Mouse (Mus musculus) embryonic fibroblast, embryonic 13.5 days (primary cell): Measurements from ENCODE around the gene Blnk. TPM values are rescaled to one million over a fixed set of nuclear protein-coding genes. Genes with fewer than 3 reads are reported as not detected.

Source experiments
- H3K27ac ChIP-seq: 2 replicates; pipeline ENCODE4 v1.5.1; 2012; ENCODE audit warnings: low read length, control low read depth, inconsistent platforms; ENCODE audit not compliant: insufficient read depth
- H3K4me1 ChIP-seq: 2 replicates; pipeline ENCODE4 v1.6.1; 2011; ENCODE audit warnings: low read length; ENCODE audit not compliant: control insufficient read depth, insufficient read depth
- H3K4me3 ChIP-seq: 2 replicates; pipeline ENCODE4 v1.5.1; 2011; ENCODE audit warnings: mild to moderate bottlenecking, control low read depth, low read length; ENCODE audit not compliant: insufficient read depth
- CTCF ChIP-seq: IDR thresholded peaks from 2 replicates; pipeline ENCODE4 v1.5.1; 2011; ENCODE audit warnings: mild to moderate bottlenecking, control low read depth, low read length, moderate library complexity, borderline replicate concordance; ENCODE audit not compliant: insufficient read depth
- POLR2A ChIP-seq: IDR thresholded peaks from 2 replicates; pipeline ENCODE4 v1.6.1; 2011; ENCODE audit warnings: low read depth, mild to moderate bottlenecking, control low read depth, low read length, moderate library complexity
- polyA plus RNA-seq: library from polyadenylated mRNA; stranded (reverse); fragments of >200 nt; gene quantifications from 2 replicates; pipeline ENCODE4 v1.2.4, GENCODE M21; 2011; ENCODE audit warnings: low read depth; ENCODE audit not compliant: missing spikeins, insufficient read length

Blnk gene
- 0.44 TPM in 1 of 2 replicates, not detected in the other for polyA plus RNA-seq

DNA sequence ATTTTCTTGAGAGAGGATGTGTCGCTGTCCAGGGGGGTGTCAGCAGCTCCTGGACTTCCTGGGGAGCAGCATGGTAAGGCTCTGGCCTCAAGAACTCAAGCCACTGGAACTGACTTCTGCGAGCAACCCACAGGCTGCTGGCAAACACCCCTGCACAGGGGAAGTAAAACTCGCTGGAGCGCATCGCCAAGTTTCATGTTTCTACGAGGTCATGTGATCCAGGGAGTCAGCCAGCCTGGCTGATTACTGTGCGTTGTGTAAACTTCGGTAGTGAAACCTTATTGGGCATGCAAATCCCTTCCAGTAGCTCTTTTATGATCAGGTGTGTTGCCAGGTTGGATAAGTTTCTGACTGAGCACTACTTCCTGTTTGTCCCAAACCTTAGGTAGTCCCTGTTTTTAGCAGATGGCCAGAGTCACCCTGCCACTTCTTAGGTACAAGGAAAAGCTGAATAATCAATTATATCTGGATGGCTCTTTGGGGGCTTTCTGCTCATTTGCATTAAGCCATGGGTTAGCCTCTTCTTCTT is at the start of gene Blnk:
Gene Blnk (minus strand): TSS at position 479 of the 529 bp plus-strand sequence.
- H3K27ac ChIP-seq = no peak within 1 kb of the TSS
- TF ChIP-seq CTCF (no peak), POLR2A (no peak)
- H3K4me1 ChIP-seq = peaks cover 15% of the 10 kb centered on the region
- H3K4me3 ChIP-seq = no peak within 1 kb of the TSS

GRCm38 (mm10) chr19:41039110-41039509 is 44.8 kb upstream of the Blnk start:
- Histone ChIP-seq H3K27ac (no peak overlapping the region), H3K4me1 (no peaks in the 10 kb centered on the region), H3K4me3 (no peak overlapping the region)
- no peak for TF ChIP-seq CTCF
- no peak for TF ChIP-seq POLR2A

GRCm38 (mm10) chr19:41035809-41036551 is 41.6 kb upstream of the Blnk start:
- TF ChIP-seq POLR2A = no peak
- TF ChIP-seq CTCF = no peak
- H3K27ac ChIP-seq = no peak overlapping the region
- no peaks in the 10 kb centered on the region for H3K4me1 ChIP-seq
- H3K4me3 ChIP-seq = no peak overlapping the region

GRCm38 (mm10) chr19:41031869-41032268 is 37.5 kb upstream of the Blnk start:
- Histone ChIP-seq H3K27ac (no peak overlapping the region), H3K4me3 (no peak overlapping the region), H3K4me1 (no peaks in the 10 kb centered on the region)
- no peak for TF ChIP-seq POLR2A
- TF ChIP-seq CTCF = no peak

DNA sequence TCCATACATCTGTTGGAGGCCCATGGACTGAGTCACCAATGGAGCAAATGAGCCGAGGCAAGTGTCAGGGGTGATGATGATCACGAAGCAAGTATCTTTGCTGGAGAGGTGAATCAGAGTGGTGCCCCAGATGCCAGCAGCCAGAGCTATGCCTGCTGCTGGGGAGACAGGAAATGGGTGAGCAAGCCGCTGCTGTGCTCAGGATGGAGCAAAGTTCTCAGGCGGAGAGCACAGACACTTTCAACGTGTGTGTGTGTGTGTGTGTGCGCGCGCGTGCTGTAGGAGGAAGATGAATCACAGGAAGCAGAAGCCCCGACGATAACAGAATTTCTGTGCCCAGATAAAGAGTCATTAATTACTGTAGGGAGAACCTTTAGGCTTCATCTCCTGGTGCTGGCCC is 36.7 kb upstream of the Blnk start:
- TF ChIP-seq CTCF = no peak
- no peak for TF ChIP-seq POLR2A
- no peak overlapping the region for H3K4me3 ChIP-seq
- no peaks in the 10 kb centered on the region for H3K4me1 ChIP-seq
- no peak overlapping the region for H3K27ac ChIP-seq

GRCm38 (mm10) chr19:41030161-41030560 is 35.8 kb upstream of the Blnk start:
- H3K4me3 ChIP-seq = no peak overlapping the region
- TF ChIP-seq POLR2A (no peak), CTCF (no peak)
- H3K27ac ChIP-seq = no peak overlapping the region
- no peaks in the 10 kb centered on the region for H3K4me1 ChIP-seq

GRCm38 (mm10) chr19:41029219-41029618 is 34.9 kb upstream of the Blnk start, which contains the start of gene Dntt:
TSS of gene Dntt (plus strand) at chr19:41029275.
- H3K4me1 ChIP-seq = no peaks in the 10 kb centered on the region
- no peak within 1 kb of the TSS for H3K27ac ChIP-seq
- no peak within 1 kb of the TSS for H3K4me3 ChIP-seq
- TF ChIP-seq CTCF (no peak), POLR2A (no peak)

DNA sequence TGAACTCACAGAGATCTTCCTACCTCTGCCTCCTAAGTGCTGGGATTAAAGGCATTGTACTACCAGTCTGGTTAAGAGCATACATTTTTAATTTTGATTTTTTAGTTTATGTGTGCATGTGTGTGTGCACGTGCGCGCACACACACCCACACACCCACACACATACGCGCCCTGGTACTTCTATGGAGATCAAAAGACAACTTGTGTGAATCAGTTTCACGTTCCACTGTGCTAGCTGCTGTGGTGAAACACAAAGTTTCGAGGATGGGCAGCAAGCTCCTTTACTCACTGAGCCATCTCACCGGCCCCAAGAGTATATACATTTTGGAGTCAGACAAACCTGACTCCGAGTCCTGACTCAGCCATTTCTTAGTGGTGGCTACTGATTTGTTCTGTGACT is 33.3 kb upstream of the Blnk start:
- H3K4me1 ChIP-seq = no peaks in the 10 kb centered on the region
- no peak overlapping the region for H3K27ac ChIP-seq
- H3K4me3 ChIP-seq = no peak overlapping the region
- TF ChIP-seq CTCF = no peak
- no peak for TF ChIP-seq POLR2A

DNA sequence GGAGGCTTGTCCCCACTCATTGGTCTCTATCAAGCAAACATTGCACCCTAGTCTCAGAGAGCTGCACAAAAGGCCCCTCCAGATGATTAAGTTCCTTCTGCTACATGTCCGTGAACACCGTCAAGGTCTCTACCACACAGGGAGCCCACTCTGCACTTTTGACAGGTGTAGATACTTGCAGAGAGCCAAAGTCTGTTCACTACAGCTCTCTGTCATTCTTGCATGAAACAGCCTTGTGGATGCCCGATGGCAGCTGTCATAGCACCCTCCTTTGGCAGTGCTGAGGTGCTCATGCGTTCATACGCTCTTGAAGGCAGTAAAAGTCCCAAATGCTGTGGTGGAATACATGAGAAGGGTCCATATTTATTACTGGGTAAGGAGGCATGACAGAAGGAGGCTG is 32.7 kb upstream of the Blnk start:
- H3K4me1 ChIP-seq = no peaks in the 10 kb centered on the region
- H3K27ac ChIP-seq = no peak overlapping the region
- H3K4me3 ChIP-seq = no peak overlapping the region
- TF ChIP-seq POLR2A (no peak), CTCF (no peak)

DNA sequence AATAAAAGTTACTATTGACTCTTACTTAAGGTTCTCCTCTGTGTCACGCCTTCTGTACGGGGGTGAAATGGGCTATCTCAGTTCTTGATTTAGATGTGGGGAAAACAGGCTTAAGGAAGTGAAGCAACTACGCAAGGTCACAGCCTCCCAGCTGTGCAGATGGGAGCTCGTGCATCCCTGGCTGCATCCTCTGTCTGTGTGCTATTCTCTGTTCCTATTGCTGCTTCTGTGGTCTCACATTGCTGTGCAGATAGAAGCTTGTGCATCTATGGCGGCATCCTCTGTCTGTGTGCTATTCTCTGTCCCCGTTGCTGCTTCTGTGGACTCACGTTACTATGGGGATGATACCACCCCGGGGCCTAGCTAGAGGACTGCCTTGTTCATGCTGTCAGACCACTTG is 32.2 kb upstream of the Blnk start:
- no peak for TF ChIP-seq CTCF
- TF ChIP-seq POLR2A = no peak
- Histone ChIP-seq H3K27ac (no peak overlapping the region), H3K4me3 (no peak overlapping the region), H3K4me1 (no peaks in the 10 kb centered on the region)
